Mouse (Mus musculus) cerebral cortex, adult 2 months (tissue): ENCODE results near the gene Hypk.

Source experiments
- WGBS: fragments of 180-500 bp; shearing (Covaris S2); methylation state at CpG from one replicate; pipeline ENCODE4 v1.1.7; 2018; 5-methylcytosine and 5-hydroxymethylcytosine counted together

Gene Hypk

DNA sequence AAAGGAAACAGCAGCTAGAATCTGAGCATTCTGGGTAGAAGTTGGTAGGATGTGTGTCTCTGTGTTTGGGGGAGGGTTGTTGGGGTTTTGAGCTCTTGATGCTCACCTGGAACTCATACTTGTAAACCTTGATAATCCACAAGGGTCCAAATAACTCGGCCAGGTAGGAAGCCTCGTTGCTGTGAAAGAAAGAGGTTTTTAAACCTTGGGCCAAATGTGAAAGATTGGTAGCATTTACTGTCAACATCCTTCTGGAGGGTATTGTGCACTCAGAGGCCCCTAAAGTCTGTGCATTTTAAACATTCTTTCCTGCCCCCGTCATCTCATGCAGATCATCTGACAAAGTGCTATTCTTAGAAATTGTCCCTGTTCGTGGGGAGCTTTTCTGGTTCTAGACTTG is at the start of gene Hypk:
TSS of gene Hypk (plus strand) at position 301 of the 400 bp plus-strand sequence.
- 48% methylated on average over 4 of the region's 4 CpGs for WGBS

GRCm38 (mm10) chr2:121408160-121408559 is 44.9 kb upstream of the Hypk start:
- WGBS, result 42% methylated on average over 4 of the region's 4 CpGs

- WGBS, result 7% methylated on average over 4 of the region's 4 CpGs
These were observed 40.2 kb upstream of the Hypk start for GRCm38 (mm10) chr2:121412843-121413386.

DNA sequence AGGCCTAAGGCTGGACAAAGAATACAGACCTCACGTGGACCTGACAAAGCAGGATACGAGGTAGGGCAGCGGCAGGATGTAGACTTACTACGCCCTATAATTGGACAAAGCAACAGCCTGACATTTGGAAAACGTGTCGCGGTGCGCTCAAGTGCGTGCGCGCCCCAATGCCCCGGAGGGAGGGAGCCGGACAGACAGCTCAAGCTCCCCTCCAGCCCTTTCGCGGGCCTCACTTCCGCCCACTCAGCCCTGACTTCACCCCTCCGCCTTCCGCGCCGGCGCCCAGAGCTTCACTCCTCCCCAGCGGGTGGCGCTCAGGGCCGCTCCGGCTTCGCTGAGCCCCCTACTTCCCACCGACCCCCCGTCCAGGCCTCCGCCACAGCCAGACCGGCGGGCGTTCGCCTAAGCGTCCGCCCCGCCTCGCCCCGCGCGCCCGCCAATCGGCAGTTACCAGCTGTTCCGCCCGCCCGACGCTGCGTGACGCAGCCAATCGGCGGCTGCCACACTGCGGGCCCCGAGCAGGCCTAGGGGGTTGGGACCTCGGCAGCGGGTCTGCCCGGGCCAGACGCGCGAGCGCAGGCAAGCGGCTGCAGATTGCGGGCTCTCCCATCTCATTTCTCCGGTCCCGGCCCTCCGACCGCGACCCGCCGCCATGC is 39.6 kb upstream of the Hypk start, which contains the start of the genes Pdia3 and Catsper2:
TSS of gene Pdia3 (plus strand) at position 389 of the 656 bp plus-strand sequence.
TSS of gene Catsper2 (minus strand) at position 406 of the 656 bp plus-strand sequence.
- under 1% methylated on average over 66 of the region's 68 CpGs for WGBS

DNA sequence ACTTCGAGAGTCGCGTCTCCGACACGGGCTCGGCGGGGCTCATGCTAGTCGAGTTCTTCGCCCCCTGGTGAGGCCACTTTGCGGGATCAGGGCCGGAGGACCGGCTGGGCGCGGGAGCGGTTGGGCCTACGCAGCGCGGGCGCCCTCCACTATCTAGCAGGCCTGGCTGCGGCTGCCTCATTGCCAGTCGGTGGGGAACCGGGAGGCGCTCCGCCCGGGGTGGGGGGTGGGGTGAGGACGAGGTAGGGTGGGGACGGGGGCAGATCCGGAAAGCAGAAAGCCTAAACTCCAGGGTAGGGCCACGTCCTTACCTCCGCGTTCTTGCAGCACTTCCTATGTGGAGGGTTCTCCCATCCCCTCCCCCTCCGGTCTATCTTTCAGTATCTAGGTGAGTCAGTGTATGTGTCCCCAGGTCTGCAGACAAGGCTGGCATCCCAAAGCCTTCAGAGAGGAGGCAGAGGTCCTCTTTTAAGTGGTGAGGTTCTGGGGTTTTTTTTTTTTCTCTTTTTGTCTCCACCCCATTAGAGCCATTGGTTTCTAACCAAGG is 38.9 kb upstream of the Hypk start:
- under 1% methylated on average over 31 of the region's 32 CpGs for WGBS

DNA sequence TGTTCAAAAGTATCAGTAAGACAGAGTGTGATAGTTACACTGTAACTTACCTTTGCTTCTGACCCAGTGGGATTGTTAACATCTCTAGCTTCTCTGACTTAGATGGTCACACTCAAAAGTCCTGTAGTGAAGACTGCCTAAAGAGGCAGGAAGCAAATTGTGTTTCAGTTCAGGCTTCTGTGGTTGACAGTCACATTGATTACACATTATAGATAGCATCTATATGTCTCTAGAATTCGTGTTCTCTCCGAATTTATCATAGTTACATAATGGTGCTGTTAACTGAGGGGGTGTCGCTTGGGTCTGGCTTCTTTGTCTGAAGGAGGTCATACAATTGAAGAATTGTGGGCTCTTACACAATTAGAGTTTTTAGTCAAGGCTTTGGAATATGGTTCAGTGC is 38.0 kb upstream of the Hypk start:
- 19% methylated on average over 3 of the region's 3 CpGs for WGBS

DNA sequence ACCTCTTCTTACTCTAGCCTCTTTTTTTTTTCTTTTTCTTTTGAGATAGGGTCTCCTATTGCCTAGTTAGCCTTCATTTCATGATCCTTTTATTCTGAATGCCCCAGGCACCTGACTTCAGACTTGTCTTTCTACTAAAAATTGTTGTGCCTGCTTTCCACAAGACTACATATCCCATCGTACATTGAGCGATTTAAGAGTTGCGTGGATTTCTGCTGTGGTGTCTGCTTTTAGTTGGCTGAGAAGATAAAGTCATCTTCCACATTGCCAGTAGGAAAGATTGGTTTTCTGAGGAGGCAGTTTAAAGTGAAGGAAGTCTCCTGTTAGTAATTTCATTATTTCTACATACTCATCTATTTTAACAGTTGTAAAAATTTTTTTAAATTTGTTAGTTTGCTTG is 37.5 kb upstream of the Hypk start:
- 38% methylated on average over 3 of the region's 3 CpGs for WGBS

DNA sequence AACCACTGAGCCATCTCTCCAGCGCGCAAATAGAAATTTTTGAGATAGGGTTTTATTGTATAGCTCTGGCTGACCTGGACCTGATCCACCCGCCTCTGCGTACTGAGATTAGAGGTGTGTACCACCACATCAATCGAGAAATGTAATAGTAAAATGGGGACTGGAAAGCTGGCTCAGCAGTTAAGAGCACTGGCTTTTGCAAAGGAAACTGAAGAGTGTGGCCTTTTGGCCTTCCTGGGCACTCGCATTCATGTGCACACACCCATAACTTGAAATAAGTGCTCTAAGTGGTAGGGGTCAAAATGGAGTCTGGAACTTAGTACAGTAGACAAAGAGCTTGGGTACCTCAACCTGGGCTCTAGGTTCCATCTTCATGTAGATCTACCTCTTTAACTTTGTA is 36.7 kb upstream of the Hypk start:
- 88% methylated on average over 6 of the region's 6 CpGs for WGBS

- 58% methylated on average over 3 of the region's 3 CpGs for WGBS
These were observed 34.6 kb upstream of the Hypk start for GRCm38 (mm10) chr2:121418476-121418875.

GRCm38 (mm10) chr2:121423166-121423565 is 29.9 kb upstream of the Hypk start:
- 84% methylated on average over 2 of the region's 2 CpGs for WGBS

GRCm38 (mm10) chr2:121425890-121426289 is 27.2 kb upstream of the Hypk start:
- 87% methylated on average over 2 of the region's 2 CpGs for WGBS

- WGBS, result 97% methylated on average over 1 of the region's 1 CpGs
These were observed 18.2 kb upstream of the Hypk start for GRCm38 (mm10) chr2:121434854-121435253.

- 77% methylated on average over 4 of the region's 4 CpGs for WGBS
These were observed 13.3 kb upstream of the Hypk start for GRCm38 (mm10) chr2:121439746-121440145.

DNA sequence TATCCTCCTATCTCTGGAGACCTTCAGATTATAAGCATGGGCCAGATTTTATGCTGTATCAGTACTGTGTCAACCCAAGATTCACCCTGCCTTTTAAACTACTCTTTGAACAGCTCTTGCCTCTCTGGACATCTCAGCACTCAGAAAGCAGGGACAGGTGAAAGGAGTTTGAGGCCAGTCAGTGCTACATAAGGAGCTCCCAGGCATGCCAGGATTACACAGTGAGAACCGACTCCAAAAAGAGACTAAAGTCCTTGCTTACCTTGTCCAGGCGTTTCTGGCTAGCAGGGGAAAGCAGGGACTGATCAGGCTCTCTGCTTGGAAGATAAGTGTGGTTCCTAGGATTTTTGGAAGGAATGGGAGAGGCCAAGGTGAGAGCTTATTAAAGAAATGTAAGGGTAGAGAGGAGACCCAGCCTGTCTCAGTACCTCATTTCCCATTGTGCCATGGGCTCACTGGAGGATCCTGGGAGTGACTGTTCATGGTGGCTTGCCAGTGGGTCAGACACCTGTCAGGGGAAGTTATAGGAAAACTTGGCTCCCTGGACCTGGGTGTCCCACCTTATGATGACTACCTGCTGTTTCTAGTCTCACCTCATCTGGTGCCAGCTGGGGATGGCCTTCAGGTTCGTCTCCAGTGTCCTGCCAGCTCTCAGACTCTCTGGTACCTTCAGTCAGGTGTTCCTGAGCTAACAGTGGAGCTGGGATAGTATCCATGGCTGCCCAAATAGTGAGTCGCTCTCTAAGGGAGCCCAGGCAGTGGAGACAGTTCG is 12.1 kb upstream of the Hypk start:
- WGBS, result 74% methylated on average over 5 of the region's 5 CpGs

DNA sequence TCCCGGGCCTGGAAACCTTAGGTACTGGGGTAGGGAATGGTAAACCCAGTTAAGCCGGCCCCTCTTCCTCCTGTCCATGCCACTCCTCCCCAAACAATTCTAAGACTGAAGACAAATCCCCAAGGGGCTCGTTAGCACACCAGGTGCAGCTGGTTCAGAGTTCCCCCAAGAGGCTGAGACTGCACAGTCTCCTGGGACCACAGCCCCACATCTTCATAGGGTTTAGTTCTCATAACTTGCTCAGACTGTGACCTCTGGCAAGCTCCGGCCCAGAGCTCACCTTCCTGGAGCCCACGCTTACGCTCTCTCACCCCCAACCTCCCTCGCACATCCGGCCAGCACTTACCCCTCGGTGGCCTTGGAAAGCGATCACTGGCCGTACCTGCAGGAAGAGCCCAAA is 11.3 kb upstream of the Hypk start:
- WGBS, result 19% methylated on average over 11 of the region's 11 CpGs

- 1% methylated on average over 30 of the region's 30 CpGs for WGBS
These were observed 10.6 kb upstream of the Hypk start for GRCm38 (mm10) chr2:121442259-121443067.

GRCm38 (mm10) chr2:121443068-121443349 is 10.1 kb upstream of the Hypk start:
- 17% methylated on average over 8 of the region's 8 CpGs for WGBS

DNA sequence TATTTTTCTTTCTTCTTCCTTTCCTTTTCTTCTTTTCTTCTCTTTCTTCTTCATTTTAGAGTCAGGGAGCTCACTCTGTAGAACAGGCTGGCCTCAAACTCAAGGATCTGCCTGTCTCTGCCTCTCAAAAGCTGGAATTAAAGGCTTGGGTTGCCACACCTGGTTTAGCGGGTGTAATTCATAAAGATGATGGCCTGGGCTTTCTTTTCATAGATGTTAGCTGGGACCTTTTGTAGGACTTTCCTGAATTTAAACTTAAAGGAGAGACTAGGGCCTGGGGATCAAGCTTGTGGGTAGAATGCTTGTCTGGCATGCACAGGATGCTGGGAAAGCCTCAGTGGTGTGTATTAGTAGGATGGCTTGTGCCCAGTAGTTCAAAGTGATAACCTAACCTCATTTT is 8.9 kb upstream of the Hypk start, which contains the start of gene Ell3:
TSS of gene Ell3 (minus strand) at position 101 of the 400 bp plus-strand sequence.
- WGBS, result 93% methylated on average over 1 of the region's 1 CpGs

DNA sequence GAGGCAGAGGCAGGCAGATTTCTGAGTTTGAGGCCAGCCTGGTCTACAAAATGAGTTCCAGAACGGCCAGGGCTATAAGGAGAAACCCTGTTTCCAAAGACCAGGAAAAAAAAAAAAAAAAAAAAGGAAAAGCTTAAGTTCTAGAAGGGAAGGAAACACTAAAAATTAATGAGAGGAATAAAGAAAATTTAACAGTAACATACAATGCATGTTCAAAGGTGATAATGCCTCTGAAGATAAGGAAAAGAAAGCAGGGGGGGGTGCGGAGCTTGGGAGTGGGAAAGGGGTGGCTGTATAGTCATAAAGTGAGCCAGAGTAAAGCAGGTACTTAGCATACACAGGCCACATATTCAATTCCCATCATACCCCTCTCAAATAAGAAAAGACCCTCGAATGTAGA is 8.0 kb upstream of the Hypk start:
- 86% methylated on average over 3 of the region's 3 CpGs for whole genome bisulfite sequencing

- 87% methylated on average over 4 of the region's 4 CpGs for WGBS
These were observed 6.6 kb upstream of the Hypk start for GRCm38 (mm10) chr2:121446506-121446905.

DNA sequence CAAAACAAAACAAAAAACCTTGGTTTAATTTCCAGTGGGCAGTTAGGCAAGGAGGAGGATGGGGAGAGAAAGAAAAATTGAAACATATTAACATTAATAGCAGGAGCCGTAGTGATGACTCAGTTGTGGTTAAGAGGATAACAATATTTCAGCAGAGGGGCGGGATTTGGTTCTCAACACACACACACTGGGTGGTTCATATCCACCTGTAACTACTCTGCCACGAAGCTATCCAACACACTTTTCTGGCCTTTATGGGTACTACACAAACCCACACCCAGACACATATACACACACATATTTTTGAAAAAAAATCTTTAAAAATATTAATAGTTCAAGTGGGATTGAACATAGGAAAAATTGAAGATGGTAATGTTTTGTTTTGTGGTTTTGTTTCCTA is 6.1 kb upstream of the Hypk start:
- WGBS, result 88% methylated on average over 3 of the region's 3 CpGs

DNA sequence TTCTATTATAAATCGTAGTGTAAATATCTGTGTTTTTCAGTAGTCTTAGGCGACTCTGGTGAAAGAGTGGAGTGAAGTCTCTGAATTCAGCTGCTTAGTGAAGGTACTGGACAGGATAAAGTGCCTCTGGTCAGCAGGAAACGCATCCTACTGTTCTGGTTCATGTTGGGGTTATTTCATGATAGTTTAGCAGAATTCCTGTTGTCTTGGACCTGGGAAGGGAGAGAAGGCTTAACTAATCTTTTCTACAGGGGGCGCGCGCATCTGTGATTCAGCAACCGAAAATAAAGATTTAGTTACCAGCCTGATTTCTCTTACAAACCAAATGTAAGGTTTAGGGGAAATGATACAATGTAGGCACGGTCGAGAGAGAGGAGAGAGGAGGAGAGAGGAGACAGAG is 5.0 kb upstream of the Hypk start:
- WGBS, result 11% methylated on average over 9 of the region's 9 CpGs
